Mouse (Mus musculus) heart, adult 10 weeks (tissue): ENCODE data around the gene Enam. TPM values are rescaled to one million over a fixed set of nuclear protein-coding genes. Genes with fewer than 3 reads are reported as not detected.

Experiments
- polyA plus RNA-seq: library from polyadenylated mRNA; stranded (reverse); fragments of 350-450 nt; fragmentation: Illumina TruSeq; extraction: RNeasy Lipid Tissue Mini Kit (QIAGEN cat#74804); gene quantifications from one replicate; pipeline ENCODE4 v1.2.3, GENCODE M21; 2014; ENCODE audit warnings: low read depth, low replicate concordance

Gene Enam
- polyA plus RNA-seq = not detected

GRCm38 (mm10) chr5:88487675-88488074 lies at the start of gene Enam:
Gene Enam (plus strand): TSS chr5:88487975.

GRCm38 (mm10) chr5:88455691-88456090 lies 32.1 kb upstream of the Enam start, which contains the start of gene Ambn:
Gene Ambn (plus strand): TSS chr5:88455991.

DNA sequence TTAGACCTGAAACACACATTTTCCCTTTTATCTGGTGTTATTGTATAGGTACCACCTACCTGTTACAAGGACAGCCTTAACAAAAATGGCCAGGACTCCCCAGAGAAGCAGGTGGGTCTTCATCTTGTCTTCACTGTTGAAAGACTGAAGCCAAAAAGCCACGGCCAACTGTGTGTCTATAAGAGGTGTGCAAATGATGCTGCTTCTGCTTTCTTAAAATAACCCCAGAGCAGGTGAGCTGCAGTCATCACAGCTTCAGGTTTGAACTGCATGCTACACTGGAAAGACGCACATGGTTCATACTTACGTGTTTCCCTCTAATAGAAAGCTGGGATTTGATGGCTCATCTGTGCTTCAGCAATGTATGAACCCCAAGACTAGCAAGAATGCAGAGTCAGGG lies 39.9 kb downstream of the Enam start, which contains the start of gene Jchain:
Gene Jchain, minus strand, starts transcription at position 235 of the 400 bp plus-strand sequence.

GRCm38 (mm10) chr5:88554086-88554886 lies 66.5 kb downstream of the Enam start, which contains the start of gene Utp3:
Gene Utp3 (plus strand): TSS chr5:88554462.

Other genes with a start within 250 kb of the Enam start
- gene Gm7714, start 219.1 kb upstream of the Enam start, polyA plus RNA-seq = not detected
- gene Prol1, start 170.7 kb upstream of the Enam start, polyA plus RNA-seq = not detected
- gene Amtn, start 111.9 kb upstream of the Enam start, polyA plus RNA-seq = not detected
- not detected for gene Ambn, start 32.0 kb upstream of the Enam start, polyA plus RNA-seq
- gene Jchain, start 39.9 kb downstream of the Enam start, polyA plus RNA-seq = 1.3 TPM
- gene Utp3, start 66.5 kb downstream of the Enam start, polyA plus RNA-seq = 37.6 TPM
- 14.5 TPM for gene Rufy3, start 77.1 kb downstream of the Enam start, polyA plus RNA-seq
- gene Grsf1, start 188.2 kb downstream of the Enam start, polyA plus RNA-seq = 205 TPM
- gene Mob1b, start 232.9 kb downstream of the Enam start, polyA plus RNA-seq = 14.6 TPM